Mouse (Mus musculus) myocyte (in vitro differentiated cells): ENCODE measurements at regions not wholly inside any gene's neighbourhood (a gene's known extent, or its start where the extent isn't known, plus 50 kb on each side); places are given as distances from the start of the nearest gene placed in this dataset.

Experiments
- H3K27me3 ChIP-seq: one replicate; pipeline ENCODE4 v1.6.1; 2011; ENCODE audit not compliant: control insufficient read depth, insufficient read depth, insufficient read length
- H3K36me3 ChIP-seq: one replicate; pipeline ENCODE4 v1.6.1; 2011; ENCODE audit not compliant: control insufficient read depth, insufficient read depth
- H3K4me2 ChIP-seq: one replicate; pipeline ENCODE4 v1.6.1; 2011; ENCODE audit warnings: low read depth, control low read depth
- H3K4me3 ChIP-seq: one replicate; pipeline ENCODE4 v1.5.1; 2011; ENCODE audit warnings: mild to moderate bottlenecking, control low read depth, moderate library complexity
- H3K79me2 ChIP-seq: one replicate; pipeline ENCODE4 v1.6.1; 2011; ENCODE audit not compliant: control insufficient read depth, insufficient read depth
- H3ac ChIP-seq: one replicate; pipeline ENCODE4 v1.6.1; 2011; ENCODE audit not compliant: control insufficient read depth, insufficient read length
- CEBPB ChIP-seq: IDR thresholded peaks from 2 replicates; pipeline ENCODE4 v1.6.1; 2011; ENCODE audit warnings: mild to moderate bottlenecking, moderate library complexity; ENCODE audit not compliant: poor library complexity, insufficient read depth, severe bottlenecking
- E2F4 ChIP-seq: IDR thresholded peaks from one replicate; pipeline ENCODE4 v1.6.1; 2011; ENCODE audit warnings: mild to moderate bottlenecking, control low read depth, moderate library complexity; ENCODE audit not compliant: insufficient read depth
- MAX ChIP-seq: IDR thresholded peaks from one replicate; pipeline ENCODE4 v1.6.1; 2011; ENCODE audit warnings: low read depth, mild to moderate bottlenecking, control low read depth
- MYOD1 ChIP-seq, 3 experiments: IDR thresholded peaks; one replicate each; pipeline ENCODE4 v1.6.1; 2011; ENCODE audit warnings: control low read depth in 2 of 3, low read depth in 2 of 3, mild to moderate bottlenecking in 2 of 3, moderate library complexity in 1 of 3; ENCODE audit not compliant: insufficient read length in 2 of 3, control insufficient read depth in 1 of 3
- MYOG ChIP-seq, 3 experiments: IDR thresholded peaks; one replicate each; pipeline ENCODE4 v1.6.1; 2011; ENCODE audit warnings: control low read depth in 2 of 3, low read depth in 2 of 3, mild to moderate bottlenecking in 2 of 3; ENCODE audit not compliant: insufficient read length in 2 of 3, control insufficient read depth in 1 of 3, insufficient read depth in 1 of 3
- POLR2A ChIP-seq: IDR thresholded peaks from one replicate; pipeline ENCODE4 v1.6.1; 2011; ENCODE audit warnings: low read depth, mild to moderate bottlenecking, control low read depth, moderate library complexity; ENCODE audit not compliant: insufficient read length
- POLR2AphosphoS2 ChIP-seq: IDR thresholded peaks from one replicate; pipeline ENCODE4 v1.6.1; 2011; ENCODE audit warnings: low read depth, control low read depth; ENCODE audit not compliant: insufficient read length
- REST ChIP-seq: IDR thresholded peaks from one replicate; pipeline ENCODE4 v1.6.1; 2011; ENCODE audit warnings: mild to moderate bottlenecking, control low read depth, moderate library complexity; ENCODE audit not compliant: insufficient read depth, insufficient read length
- SRF ChIP-seq: IDR thresholded peaks from one replicate; pipeline ENCODE4 v1.6.1; 2011; ENCODE audit warnings: low read depth; ENCODE audit not compliant: control insufficient read depth, insufficient read length
- TCF12 ChIP-seq: IDR thresholded peaks from one replicate; pipeline ENCODE4 v1.6.1; 2011; ENCODE audit warnings: mild to moderate bottlenecking, control low read depth; ENCODE audit not compliant: poor library complexity, insufficient read depth, severe bottlenecking
- TCF3 ChIP-seq: IDR thresholded peaks from one replicate; pipeline ENCODE4 v1.6.1; 2011; ENCODE audit warnings: low read depth, control low read depth; ENCODE audit not compliant: insufficient read length
- USF1 ChIP-seq: IDR thresholded peaks from one replicate; pipeline ENCODE4 v1.6.1; 2011; ENCODE audit warnings: low read depth, mild to moderate bottlenecking, control low read depth, moderate library complexity

- no peak overlapping the region for H3ac ChIP-seq
- no peaks in the 10 kb centered on the region for H3K79me2 ChIP-seq
- no peaks in the 10 kb centered on the region for H3K27me3 ChIP-seq
- no peak overlapping the region for H3K4me3 ChIP-seq
- TF ChIP-seq SRF = no peak
- TF ChIP-seq TCF12 = no peak
- TF ChIP-seq MYOD1 (IDR thresholded peaks at IDR 0.05; ENCODE audit: control insufficient read depth in 1 of 3, insufficient read length in 2 of 3, low read depth in 2 of 3) = no peak
- no peak for TF ChIP-seq USF1
- TF ChIP-seq TCF3 = no peak
- no peak for TF ChIP-seq E2F4
- TF ChIP-seq POLR2A = no peak
- no peak for TF ChIP-seq REST
- no peak for TF ChIP-seq MAX
- no peak for TF ChIP-seq MYOG (IDR thresholded peaks at IDR 0.05; ENCODE audit: control insufficient read depth in 1 of 3, insufficient read depth in 1 of 3, insufficient read length in 2 of 3, low read depth in 2 of 3)
- no peak for TF ChIP-seq CEBPB
- no peak for TF ChIP-seq POLR2AphosphoS2
- no peaks in the 10 kb centered on the region for H3K36me3 ChIP-seq
- no peak overlapping the region for H3K4me2 ChIP-seq
These were observed 67.1 kb upstream of the Plcl2 start for GRCm38 (mm10) chr17:50442062-50442461.

- no peak overlapping the region for H3ac ChIP-seq
- no peaks in the 10 kb centered on the region for H3K79me2 ChIP-seq
- no peaks in the 10 kb centered on the region for H3K36me3 ChIP-seq
- H3K27me3 ChIP-seq = no peaks in the 10 kb centered on the region
- H3K4me2 ChIP-seq = no peak overlapping the region
- no peak overlapping the region for H3K4me3 ChIP-seq
- no peak for TF ChIP-seq SRF
- no peak for TF ChIP-seq POLR2AphosphoS2
- TF ChIP-seq REST = no peak
- TF ChIP-seq USF1 = no peak
- no peak for TF ChIP-seq CEBPB
- TF ChIP-seq MAX = no peak
- no peak for TF ChIP-seq TCF12
- no peak for TF ChIP-seq E2F4
- no peak for TF ChIP-seq MYOG (IDR thresholded peaks at IDR 0.05; ENCODE audit: control insufficient read depth in 1 of 3, insufficient read depth in 1 of 3, insufficient read length in 2 of 3, low read depth in 2 of 3)
- TF ChIP-seq TCF3 = no peak
- no peak for TF ChIP-seq POLR2A
- TF ChIP-seq MYOD1 (IDR thresholded peaks at IDR 0.05; ENCODE audit: control insufficient read depth in 1 of 3, insufficient read length in 2 of 3, low read depth in 2 of 3) = no peak
These were observed 66.3 kb upstream of the Plcl2 start for GRCm38 (mm10) chr17:50442905-50443304.

GRCm38 (mm10) chr17:50443376-50444022 lies 65.7 kb upstream of the Plcl2 start:
- no peak overlapping the region for H3K4me3 ChIP-seq
- H3K4me2 ChIP-seq = no peak overlapping the region
- H3ac ChIP-seq = no peak overlapping the region
- H3K27me3 ChIP-seq = no peaks in the 10 kb centered on the region
- H3K36me3 ChIP-seq = no peaks in the 10 kb centered on the region
- TF ChIP-seq REST = no peak
- TF ChIP-seq E2F4 = no peak
- no peak for TF ChIP-seq MYOD1 (IDR thresholded peaks at IDR 0.05; ENCODE audit: control insufficient read depth in 1 of 3, insufficient read length in 2 of 3, low read depth in 2 of 3)
- H3K79me2 ChIP-seq = no peaks in the 10 kb centered on the region

GRCm38 (mm10) chr17:50444023-50444389 lies 65.2 kb upstream of the Plcl2 start:
- no peak overlapping the region for H3K4me3 ChIP-seq
- H3K4me2 ChIP-seq = no peak overlapping the region
- H3K27me3 ChIP-seq = no peaks in the 10 kb centered on the region
- TF ChIP-seq REST = no peak
- TF ChIP-seq MYOD1 (IDR thresholded peaks at IDR 0.05; ENCODE audit: control insufficient read depth in 1 of 3, insufficient read length in 2 of 3, low read depth in 2 of 3) = no peak
- no peak for TF ChIP-seq CEBPB
- TF ChIP-seq TCF3 = no peak
- TF ChIP-seq POLR2AphosphoS2 = no peak
- no peak for TF ChIP-seq SRF
- TF ChIP-seq POLR2A = no peak
- no peak for TF ChIP-seq E2F4
- no peak for TF ChIP-seq USF1
- no peak for TF ChIP-seq MYOG (IDR thresholded peaks at IDR 0.05; ENCODE audit: control insufficient read depth in 1 of 3, insufficient read depth in 1 of 3, insufficient read length in 2 of 3, low read depth in 2 of 3)
- no peak for TF ChIP-seq TCF12
- no peak for TF ChIP-seq MAX
- H3ac ChIP-seq = no peak overlapping the region
- H3K36me3 ChIP-seq = no peaks in the 10 kb centered on the region
- H3K79me2 ChIP-seq = no peaks in the 10 kb centered on the region

GRCm38 (mm10) chr17:50448693-50449092 lies 60.5 kb upstream of the Plcl2 start:
- no peaks in the 10 kb centered on the region for H3K27me3 ChIP-seq
- H3K36me3 ChIP-seq = no peaks in the 10 kb centered on the region
- peak overlapping the region; percentile 18 for H3K4me2 ChIP-seq
- no peaks in the 10 kb centered on the region for H3K79me2 ChIP-seq
- H3ac ChIP-seq = no peak overlapping the region
- no peak for TF ChIP-seq MYOG (IDR thresholded peaks at IDR 0.05; ENCODE audit: control insufficient read depth in 1 of 3, insufficient read depth in 1 of 3, insufficient read length in 2 of 3, low read depth in 2 of 3)
- TF ChIP-seq MAX = no peak
- no peak for TF ChIP-seq MYOD1 (IDR thresholded peaks at IDR 0.05; ENCODE audit: control insufficient read depth in 1 of 3, insufficient read length in 2 of 3, low read depth in 2 of 3)
- no peak for TF ChIP-seq TCF3
- no peak for TF ChIP-seq E2F4
- TF ChIP-seq USF1 = no peak
- no peak for TF ChIP-seq CEBPB
- TF ChIP-seq SRF = no peak
- TF ChIP-seq POLR2A = no peak
- no peak for TF ChIP-seq TCF12
- no peak for TF ChIP-seq POLR2AphosphoS2
- no peak for TF ChIP-seq REST
- H3K4me3 ChIP-seq = no peak overlapping the region
